Mouse (Mus musculus) urinary bladder, postnatal 4 days (tissue): ENCODE data around the gene Stk26.

Source experiments
- DNase-seq, 2 experiments: peaks; one replicate each; pipeline ENCODE4 v3.0.0; 2021 to 2022; ENCODE audit warnings: low spot score in 2 of 2

Stk26 gene

DNA sequence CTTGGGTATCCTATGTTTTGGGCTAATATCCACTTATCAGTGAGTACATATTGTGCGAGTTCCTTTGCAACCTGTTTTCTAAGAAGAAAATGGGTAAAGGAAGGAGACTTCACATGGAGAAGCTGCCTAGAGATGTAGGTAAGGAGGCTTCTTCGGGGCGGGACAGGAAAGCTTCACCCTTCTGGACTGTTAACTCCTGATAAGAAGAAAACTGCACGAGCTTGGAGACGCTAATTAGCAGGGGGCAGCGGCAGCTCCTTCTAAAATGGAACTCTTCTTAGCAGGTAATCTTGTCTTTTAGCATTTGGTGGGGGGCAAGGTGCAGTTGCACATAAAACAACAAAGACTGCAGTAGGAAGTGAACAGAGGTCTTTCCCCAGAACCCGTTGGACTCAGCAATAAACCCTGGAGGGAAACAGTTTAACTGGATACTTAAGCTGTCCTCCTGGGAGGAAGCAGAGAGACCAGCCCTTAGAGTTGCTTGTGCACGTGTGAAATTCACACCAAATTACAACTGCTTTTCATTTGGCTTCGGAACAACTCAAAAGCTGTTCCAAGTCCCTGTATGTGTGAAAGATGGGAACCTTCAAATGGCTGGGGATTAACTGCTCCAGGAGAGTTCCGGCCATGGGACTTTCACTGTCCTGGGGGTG is 86.2 kb downstream of the Stk26 start:
- no peak for DNase-seq

DNA sequence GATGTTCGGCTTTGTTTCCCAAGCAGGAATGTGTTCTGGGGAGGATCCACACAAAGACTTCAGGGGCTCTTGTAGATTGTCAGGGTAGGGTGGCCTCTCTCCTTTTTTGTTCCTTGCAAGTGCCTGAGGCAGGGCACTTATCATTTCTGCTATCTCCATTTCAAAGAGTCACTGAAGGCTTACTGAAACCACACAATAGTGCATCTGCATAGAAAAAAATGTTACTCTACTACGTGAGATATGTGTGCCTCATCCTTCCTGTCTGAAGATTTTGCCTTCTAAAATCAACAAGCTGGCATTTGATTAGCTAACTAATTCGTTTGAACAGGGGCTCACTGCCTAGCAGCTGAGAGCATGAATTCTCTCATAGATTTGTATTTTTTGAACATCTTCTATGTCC is 89.5 kb downstream of the Stk26 start:
- no peak for DNase-seq

DNA sequence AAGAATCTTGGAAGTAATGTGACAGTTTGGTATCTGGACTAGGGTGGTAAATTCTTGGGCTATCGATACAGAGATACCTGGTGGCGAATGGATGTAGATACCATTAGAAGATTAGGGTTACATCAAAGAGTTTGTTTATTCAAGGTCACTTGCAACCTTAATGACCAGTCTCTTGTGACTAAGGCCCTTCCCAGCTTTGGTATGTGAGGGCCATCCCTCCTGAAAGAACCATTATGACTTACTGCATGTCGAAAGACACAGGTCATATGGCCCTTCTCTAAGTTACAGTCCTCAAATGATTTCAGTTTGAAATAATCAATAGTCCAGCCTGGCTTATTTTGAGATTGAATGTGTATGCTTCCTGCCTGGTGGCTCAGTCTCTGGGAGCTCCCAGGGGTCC is 96.3 kb downstream of the Stk26 start:
- DNase-seq, result no peak

DNA sequence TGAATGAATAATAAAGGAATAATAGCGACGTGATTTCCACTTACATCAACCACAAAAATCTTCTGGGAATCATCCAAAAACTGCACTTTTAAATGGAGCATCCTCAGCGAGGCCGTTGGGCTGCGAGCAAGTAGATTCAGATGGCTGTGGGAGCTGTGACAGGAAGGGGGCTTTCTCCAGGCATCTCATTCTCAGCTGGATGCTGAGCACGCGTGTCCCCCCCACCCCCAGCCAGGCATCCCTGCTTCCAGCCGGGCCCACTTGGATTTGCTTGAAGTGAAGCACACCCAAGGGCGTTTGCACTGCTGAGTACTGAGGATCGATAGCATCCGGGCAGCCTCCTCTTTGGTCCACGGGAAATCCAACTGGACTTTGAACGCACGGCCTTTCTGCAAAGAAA is 101.8 kb downstream of the Stk26 start, which contains the start of gene Frmd7:
TSS of gene Frmd7 (minus strand) at position 101 of the 400 bp plus-strand sequence.
- DNase-seq, result no peak
